Mouse (Mus musculus) midbrain, embryonic 15.5 days (tissue): Measurements from ENCODE around the gene Irf2. TPM values are rescaled to one million over a fixed set of nuclear protein-coding genes. Genes with fewer than 3 reads are reported as not detected.

Experiments used
- polyA plus RNA-seq: library from polyadenylated mRNA; unstranded; fragments of >200 nt; fragmentation: Nextera tagmentation; extraction: Ambion mirVana; gene quantifications from 2 replicates; pipeline ENCODE4 v1.2.1, GENCODE M21; 2015

The Irf2 gene
- polyA plus RNA-seq, 1 experiment from 2014 or later: 9.6 TPM

Other genes with a start within 250 kb of the Irf2 start
- 5.5 and 6.1 TPM in 2 replicates for gene Cenpu, start 187.7 kb upstream of the Irf2 start, polyA plus RNA-seq
- gene Primpol, start 122.5 kb upstream of the Irf2 start, polyA plus RNA-seq: 7.8 and 7.9 TPM in 2 replicates
- gene Casp3, start 122.4 kb upstream of the Irf2 start, polyA plus RNA-seq: 225 and 245 TPM in 2 replicates
- 0.15 TPM in 1 of 2 replicates, not detected in the other for gene Enpp6, start 247.2 kb downstream of the Irf2 start, polyA plus RNA-seq